ENCODE assay signal across 8 mouse cellular contexts in genomic region chr11:75212031-75212667, GRCm38 (mm10). TPM values are rescaled to one million over a fixed set of nuclear protein-coding genes. Genes with fewer than 3 reads are reported as not detected.
A peak's percentile ranks its signal among the peaks of the same experiment; 100 is the strongest.
DNase-seq lines count a peak whose midpoint lies in the region; ATAC-seq and TF ChIP-seq lines count a peak whose summit lies in the region.

No protein-coding gene starts in this region.

- no peak for TF ChIP-seq CTCF in olfactory bulb, adult 2 months (IDR thresholded peaks at IDR 0.05; ENCODE audit: insufficient read depth, low read depth, low read length)

- no peaks in the 10 kb centered on the region for H3K36me3 ChIP-seq in heart, embryonic 12.5 days

- DNase-seq in lung, postnatal 10 days, result peak; percentile 38
- no peak for DNase-seq in lung, postnatal 25 days (ENCODE audit: low spot score)
- DNase-seq in cerebellum, postnatal 25 days, result peak; percentile 73 to 78
- DNase-seq in kidney, postnatal 14 days, result peak; percentile 73
- DNase-seq in natural killer cell, adult 2 months (ENCODE audit: low spot score in 2 of 2), result no peak
- DNase-seq in testis, postnatal 10 days (ENCODE audit: low spot score), result no peak

- H3K9ac ChIP-seq in heart, embryonic 12.5 days, result peak overlapping the region; percentile 65; the same call in 1 of the 2 replicates

- H3K9me3 ChIP-seq in heart, embryonic 12.5 days (replicated peaks), result no peaks in the 10 kb centered on the region

- TF ChIP-seq POLR2A in olfactory bulb, adult 2 months (IDR thresholded peaks at IDR 0.05; ENCODE audit: insufficient read depth, low read depth, low read length), result no peak

- H3K4me3 ChIP-seq in heart, embryonic 12.5 days, result no peak overlapping the region
- no peak overlapping the region for H3K4me3 ChIP-seq in olfactory bulb, adult 2 months (ENCODE audit: insufficient read depth, low read depth, low read length)

- peak; percentile 44 for ATAC-seq in heart, embryonic 12.5 days (ENCODE audit: insufficient number of reproducible peaks, low FRiP score)

- peak overlapping the region; percentile 73 for H3K4me2 ChIP-seq in heart, embryonic 12.5 days

- no peaks in the 10 kb centered on the region for H3K27me3 ChIP-seq in heart, embryonic 12.5 days (replicated peaks)

- WGBS in heart, embryonic 12.5 days, result 34% methylated on average over 8 of the region's 8 CpGs
- 40% methylated on average over 8 of the region's 8 CpGs for WGBS in olfactory bulb, adult 2 months

- peaks cover 83% of the 10 kb centered on the region for H3K4me1 ChIP-seq in heart, embryonic 12.5 days (replicated peaks)
- H3K4me1 ChIP-seq in olfactory bulb, adult 2 months (ENCODE audit: control insufficient read depth, insufficient read depth, low read length), result peaks cover 24% of the 10 kb centered on the region

- H3K27ac ChIP-seq in heart, embryonic 12.5 days (ENCODE audit: poor library complexity, severe bottlenecking), result peak overlapping the region; percentile 100
- H3K27ac ChIP-seq in olfactory bulb, adult 2 months (ENCODE audit: insufficient read depth, low read depth, low read length), result peak overlapping the region; percentile 53

RNA-seq across cellular contexts. Expression of gene Rtn4rl1, which starts 18.6 kb away (rescaled TPM):
- 16.3 and 16.8 TPM in 2 replicates for polyA plus RNA-seq in heart, embryonic 12.5 days (2016; fragmentation: Nextera tagmentation; extraction: Ambion mirVana)
- not detected in 2 replicates for polyA plus RNA-seq in olfactory bulb, adult 2 months (2012; ENCODE audit: insufficient read depth, insufficient read length, low replicate concordance, missing spikeins)

RNA-seq across cellular contexts. Expression of gene Dph1, which starts 21.1 kb away (rescaled TPM):
- 23.3 and 23.5 TPM in 2 replicates for polyA plus RNA-seq in heart, embryonic 12.5 days (2016; fragmentation: Nextera tagmentation; extraction: Ambion mirVana)
- not detected in 2 replicates for polyA plus RNA-seq in olfactory bulb, adult 2 months (2012; ENCODE audit: insufficient read depth, insufficient read length, low replicate concordance, missing spikeins)

RNA-seq across cellular contexts. Expression of gene Ovca2, which starts 33.5 kb away (rescaled TPM):
- polyA plus RNA-seq in heart, embryonic 12.5 days (2016; fragmentation: Nextera tagmentation; extraction: Ambion mirVana), result 19.4 and 20.5 TPM in 2 replicates
- polyA plus RNA-seq in olfactory bulb, adult 2 months (2012; ENCODE audit: insufficient read depth, insufficient read length, low replicate concordance, missing spikeins), result not detected in 2 replicates

RNA-seq across cellular contexts. Expression of gene Hic1, which starts 42.8 kb away (rescaled TPM):
- 13.3 and 13.8 TPM in 2 replicates for polyA plus RNA-seq in heart, embryonic 12.5 days (2016; fragmentation: Nextera tagmentation; extraction: Ambion mirVana)
- polyA plus RNA-seq in olfactory bulb, adult 2 months (2012; ENCODE audit: insufficient read depth, insufficient read length, low replicate concordance, missing spikeins), result not detected in 2 replicates

Comparison
In these comparisons a context has a peak if more than half of its experiments do, and no peak if none do; other contexts are left out.
1. DNase-seq: peak in lung, postnatal 10 days (single experiment), cerebellum, postnatal 25 days (2 of 2) and kidney, postnatal 14 days (single experiment); none in lung, postnatal 25 days (single experiment), natural killer cell, adult 2 months (0 of 2) and testis, postnatal 10 days (single experiment).
2. RNA of gene Rtn4rl1, which starts 18.6 kb away (polyA plus RNA-seq): 16.3 to 16.8 TPM in heart, embryonic 12.5 days; not detected in olfactory bulb, adult 2 months; every median in the first group is over 10 times any median in the second.
3. RNA of gene Dph1, which starts 21.1 kb away (polyA plus RNA-seq): 23.3 to 23.5 TPM in heart, embryonic 12.5 days; not detected in olfactory bulb, adult 2 months; every median in the first group is over 10 times any median in the second.
4. RNA of gene Ovca2, which starts 33.5 kb away (polyA plus RNA-seq): 19.4 to 20.5 TPM in heart, embryonic 12.5 days; not detected in olfactory bulb, adult 2 months; every median in the first group is over 10 times any median in the second.